Mouse (Mus musculus): ENCODE measurements around the gene Lrrc49.

The Lrrc49 gene

DNA sequence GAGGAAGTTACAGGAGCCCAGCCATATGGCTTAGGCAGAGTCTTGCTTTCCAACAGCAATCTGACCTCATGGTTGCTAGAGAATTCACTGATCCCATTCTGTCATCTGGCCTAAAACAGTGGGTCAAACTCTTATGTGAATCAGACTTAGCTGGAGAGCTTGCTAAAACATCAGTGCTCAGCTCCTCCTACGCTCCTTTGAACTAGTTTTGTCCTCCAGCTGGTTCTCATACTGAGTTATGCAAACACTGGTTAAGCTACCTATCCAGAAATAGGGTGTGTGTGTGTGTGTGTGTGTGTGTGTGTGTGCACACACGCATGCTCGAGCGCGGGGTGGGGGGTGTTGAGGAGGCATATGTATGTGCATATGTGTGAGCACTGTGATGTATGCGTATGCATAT lies 15.4 kb downstream of the Lrrc49 start:
- DNase-seq, result no peak

DNA sequence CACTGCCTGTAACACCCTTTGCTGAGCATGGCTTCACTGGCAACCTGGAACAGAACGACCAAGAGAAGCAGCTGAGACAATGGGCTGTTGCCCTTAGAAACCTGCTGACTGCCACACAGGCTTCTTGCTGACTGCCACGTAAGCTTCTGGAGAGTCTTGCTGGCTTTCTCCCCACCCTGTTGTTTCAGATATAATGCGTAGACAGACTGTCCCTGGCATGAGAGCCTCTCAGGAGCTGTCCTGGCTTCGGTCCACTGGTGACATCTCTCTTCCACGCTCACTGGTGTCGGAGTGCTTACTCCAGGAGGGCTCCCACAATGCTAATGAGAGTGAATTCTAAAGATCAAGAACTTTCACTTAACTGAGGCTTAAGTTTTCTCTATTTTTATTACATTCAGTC lies 19.1 kb downstream of the Lrrc49 start:
- no peak for DNase-seq

DNA sequence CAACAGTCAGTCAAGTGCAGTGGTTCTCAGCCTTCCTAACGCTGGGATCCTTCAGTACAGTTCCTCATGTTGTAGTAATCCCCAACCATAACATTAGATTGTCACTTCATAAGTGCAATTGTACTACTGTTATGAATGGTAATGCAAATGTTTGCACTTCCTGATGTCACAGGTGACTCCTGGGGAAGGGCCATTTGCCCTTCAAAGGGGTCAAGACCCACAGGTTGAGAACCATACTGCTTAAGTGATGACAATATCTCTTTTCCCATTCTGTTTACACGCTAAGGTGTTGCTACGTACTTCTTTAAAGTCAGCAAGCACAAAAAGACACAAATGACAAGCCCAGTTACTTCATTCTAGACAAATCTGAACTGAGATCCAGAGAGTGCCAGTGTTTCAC lies 22.4 kb downstream of the Lrrc49 start:
- DNase-seq, result no peak

DNA sequence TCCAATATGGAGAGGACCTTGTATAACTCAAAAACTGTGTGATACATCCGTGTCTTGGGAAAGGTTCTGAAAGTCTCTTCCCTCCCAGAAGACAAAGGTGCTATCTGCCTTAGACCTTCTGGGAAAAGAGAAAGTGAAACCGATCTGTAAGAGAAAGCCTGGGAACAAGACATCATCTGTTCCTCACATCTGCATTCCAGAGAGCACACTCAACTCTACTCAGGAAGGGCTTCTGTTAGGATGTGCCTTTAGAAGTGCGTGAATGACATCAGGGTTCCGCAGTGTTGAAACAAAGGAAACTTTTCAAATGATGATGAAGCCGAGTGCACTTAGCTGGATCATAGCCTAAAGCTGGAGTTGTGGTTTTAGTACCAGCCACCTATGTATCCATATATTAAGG lies 23.1 kb downstream of the Lrrc49 start:
- DNase-seq, result no peak

DNA sequence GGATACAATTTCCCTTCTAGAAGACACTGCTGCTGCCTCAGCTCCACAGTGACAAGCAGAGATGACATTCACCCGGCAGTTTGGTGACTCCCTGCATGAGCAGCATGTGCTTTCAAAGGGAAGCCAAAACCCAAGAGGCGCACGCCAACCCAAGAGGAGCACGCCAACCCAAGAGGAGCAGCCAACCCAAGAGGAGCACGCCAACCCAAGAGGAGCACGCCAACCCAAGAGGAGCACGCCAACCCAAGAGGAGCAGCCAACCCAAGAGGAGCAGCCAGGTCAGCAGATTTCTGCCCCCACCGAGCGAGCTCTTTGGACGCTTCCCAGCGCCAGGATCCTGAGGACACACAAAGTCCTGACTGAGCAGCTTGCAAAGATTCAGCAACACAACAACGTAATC lies 23.6 kb downstream of the Lrrc49 start:
- no peak for DNase-seq

DNA sequence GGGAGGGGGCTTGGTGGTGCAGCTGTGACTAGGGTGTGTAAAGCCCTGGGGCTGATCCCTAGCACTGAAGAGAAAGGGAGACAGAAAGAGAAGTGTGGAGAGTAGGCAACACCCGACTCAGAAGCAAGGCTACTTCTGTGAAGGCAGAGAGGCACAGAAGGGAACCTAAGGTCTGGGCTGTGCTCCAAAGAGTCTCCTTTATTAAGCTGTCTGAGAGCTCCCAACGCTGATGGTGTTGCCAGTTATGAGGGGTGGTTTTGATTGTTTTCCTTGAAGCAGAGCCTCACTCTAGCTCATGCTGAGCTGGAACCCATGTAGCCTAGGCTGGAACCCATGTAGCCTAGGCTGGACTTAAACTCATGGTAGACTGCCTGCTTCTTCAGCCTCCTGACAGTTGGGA lies 25.0 kb downstream of the Lrrc49 start:
- DNase-seq, result no peak

DNA sequence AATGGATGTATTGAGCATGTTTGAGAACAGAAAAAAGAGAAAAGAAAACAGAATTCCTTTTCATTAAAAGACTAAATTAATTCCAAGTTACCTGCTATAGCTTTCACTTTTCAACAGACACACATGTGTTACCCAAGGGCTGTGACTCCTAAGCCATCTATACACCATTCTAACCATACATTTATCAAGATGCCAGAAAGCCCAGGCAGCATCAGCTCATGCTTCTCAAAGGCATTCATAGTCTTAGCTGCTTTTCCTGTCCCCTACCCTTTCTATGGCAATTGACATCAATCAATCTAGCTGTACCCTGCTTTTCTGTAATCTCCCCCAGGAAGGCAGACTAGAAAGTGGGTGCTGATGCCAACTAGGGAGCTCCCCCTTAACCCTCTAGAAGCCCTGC lies 34.4 kb downstream of the Lrrc49 start:
- no peak for DNase-seq

DNA sequence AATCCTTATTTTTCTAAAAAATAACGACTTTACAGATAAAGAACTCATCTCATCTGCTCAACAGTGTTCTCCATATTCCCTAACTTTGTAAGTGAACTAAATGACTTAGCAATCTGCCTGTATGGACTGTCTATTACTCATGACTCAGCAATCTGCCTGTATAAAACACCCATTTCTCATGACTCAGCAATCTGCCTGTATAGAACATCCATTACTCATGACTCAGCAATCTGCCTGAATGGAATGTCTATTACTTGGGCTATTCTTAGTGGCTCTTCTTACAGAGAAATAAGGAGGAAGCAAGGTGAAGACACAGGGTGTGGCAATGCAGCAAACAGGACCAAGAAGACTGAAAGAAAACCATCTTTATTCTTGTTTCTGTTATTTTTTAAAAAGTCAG lies 34.8 kb downstream of the Lrrc49 start:
- no peak for DNase-seq

DNA sequence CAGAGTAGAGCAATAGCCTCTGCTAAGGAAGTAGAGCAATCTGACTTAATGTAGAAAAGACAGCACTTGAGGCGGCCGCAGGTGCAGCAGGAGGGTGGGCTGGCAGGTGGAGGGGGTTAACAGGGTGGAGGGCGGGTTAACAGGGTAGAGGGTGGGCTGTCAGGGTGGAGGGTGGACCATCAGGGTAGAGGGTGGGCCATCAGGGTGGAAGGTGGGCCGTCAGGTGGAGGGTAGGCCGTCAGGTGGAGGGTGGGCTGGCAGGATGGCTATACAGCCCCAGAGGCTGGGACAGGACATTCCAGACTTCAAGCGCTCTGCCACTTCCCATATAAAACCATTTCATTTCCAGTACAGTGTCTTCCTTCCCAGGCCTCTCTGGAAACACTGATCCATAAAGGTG lies 37.7 kb downstream of the Lrrc49 start:
- DNase-seq, result no peak

DNA sequence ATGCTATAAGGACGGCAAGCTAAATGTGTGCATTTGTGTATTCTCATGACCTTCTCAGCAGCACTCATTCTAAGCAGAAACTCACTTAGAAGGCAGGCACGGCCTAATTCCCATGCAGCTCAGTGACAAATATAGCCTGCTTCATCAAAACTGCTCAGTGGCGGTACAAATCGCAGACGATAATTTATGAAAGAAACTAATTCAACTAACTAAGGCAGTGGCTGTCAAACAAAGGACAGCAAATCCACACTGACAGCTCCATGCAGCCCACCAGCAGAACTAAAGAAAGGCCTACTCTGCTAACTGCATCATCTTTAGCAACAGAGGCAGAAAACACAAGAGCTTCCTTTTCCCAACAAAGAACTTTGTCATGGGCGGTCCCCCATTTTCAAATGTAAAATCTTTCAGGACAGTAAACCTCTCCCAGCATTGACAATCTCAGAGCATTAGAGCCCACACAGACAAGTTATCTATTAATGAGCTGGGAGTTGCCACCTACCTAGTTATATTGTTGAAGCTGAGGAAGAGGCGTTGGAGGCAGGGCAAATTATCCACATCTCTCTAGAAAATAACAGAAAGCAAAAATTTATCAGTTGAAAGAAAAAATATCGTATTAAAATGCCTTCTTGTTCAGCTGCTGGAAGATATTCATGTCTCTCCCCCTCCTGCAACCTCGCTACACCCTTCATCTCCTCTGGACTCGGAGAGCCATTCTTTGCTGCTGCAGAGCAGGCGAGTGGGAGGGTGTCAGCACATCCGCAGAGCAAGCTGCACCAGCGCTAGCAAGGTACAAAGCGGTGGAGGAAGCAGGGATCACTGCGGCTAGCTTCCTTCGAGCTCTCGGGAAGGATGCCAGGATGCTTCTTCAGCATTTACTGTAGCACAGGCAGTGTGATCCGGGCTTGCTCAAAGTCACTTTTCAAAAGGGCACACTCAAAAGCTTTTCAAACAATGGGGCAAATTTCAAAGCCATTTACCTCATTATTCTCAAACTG lies 38.7 kb downstream of the Lrrc49 start:
- DNase-seq, result no peak

DNA sequence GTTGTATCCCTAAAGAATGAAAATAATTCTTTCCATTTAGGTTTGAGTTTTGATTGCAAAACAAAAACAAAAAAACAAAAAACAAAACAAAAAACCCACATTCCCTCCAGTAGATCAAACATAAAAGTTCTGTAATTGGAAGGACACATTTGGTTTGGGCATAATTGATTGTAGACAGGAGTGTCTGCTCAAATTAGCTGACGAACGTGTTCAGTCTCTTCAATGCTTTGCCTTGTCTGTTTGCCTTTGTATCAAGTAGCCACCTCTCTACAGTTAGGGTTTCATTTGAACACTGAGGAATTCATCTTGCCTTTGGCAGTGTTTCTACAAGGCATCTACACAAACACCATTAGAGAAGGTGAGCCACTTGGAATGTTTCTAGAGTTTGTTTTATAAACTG lies 54.4 kb downstream of the Lrrc49 start:
- DNase-seq, result no peak

DNA sequence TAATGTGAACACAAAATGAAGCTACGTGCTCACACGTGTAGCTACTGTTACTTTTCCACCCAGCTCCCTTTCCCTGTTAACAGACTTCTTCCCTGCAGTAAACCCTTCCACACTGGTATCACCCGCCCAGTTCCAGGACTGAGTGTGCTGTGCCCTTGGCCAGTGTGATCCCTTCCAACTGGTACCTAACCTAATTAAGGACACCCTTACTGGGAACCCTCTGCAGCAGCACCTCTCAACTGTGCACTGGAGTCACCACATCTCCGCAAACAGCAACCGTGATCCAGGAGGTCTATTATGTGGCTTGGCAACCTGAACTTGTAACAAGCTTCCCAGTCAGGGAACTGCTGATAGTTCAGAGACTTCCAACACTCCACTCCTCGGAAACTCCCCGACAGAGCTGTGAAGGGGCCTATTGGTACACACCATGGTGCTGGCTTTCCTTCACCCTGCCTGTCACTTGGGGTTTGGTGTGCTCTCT lies 61.6 kb downstream of the Lrrc49 start:
- DNase-seq, result no peak

DNA sequence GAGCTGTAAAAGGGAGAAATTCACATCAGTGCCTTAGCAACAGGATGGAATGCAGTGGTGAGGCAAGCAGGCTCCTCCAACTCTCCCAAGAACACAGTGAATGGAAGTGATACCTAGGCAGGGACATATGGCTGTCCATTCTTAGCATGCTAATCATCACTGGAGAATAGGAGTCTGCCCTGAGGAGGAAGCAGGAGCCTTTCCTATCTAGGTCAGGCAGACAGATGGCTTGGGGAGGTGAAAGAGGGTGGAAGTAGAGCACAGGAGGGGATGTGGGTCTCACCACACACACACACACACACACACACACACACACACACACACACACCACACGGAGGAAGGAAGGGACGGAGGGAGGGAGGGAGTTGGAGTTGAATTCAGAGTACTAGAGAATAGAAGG lies 62.1 kb downstream of the Lrrc49 start:
- no peak for DNase-seq

DNA sequence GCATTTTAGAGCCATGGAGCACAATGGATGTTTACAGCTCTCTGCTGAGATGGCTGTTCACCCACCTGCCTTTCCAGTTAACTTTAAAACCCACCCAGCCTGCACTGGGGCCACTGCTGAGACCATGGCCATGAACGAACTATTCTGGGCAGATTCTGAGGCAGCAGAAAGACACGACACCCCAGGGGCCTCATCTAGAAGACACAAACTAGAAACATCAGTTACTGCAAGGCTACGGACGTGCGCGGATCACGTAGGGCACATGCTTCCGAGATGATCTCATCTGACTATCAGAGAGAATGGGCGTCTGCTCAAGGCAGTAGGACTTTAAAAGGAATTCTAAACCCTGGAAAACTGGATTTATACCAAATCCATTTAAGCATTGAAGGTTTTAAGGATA lies 71.0 kb downstream of the Lrrc49 start:
- DNase-seq, result no peak

DNA sequence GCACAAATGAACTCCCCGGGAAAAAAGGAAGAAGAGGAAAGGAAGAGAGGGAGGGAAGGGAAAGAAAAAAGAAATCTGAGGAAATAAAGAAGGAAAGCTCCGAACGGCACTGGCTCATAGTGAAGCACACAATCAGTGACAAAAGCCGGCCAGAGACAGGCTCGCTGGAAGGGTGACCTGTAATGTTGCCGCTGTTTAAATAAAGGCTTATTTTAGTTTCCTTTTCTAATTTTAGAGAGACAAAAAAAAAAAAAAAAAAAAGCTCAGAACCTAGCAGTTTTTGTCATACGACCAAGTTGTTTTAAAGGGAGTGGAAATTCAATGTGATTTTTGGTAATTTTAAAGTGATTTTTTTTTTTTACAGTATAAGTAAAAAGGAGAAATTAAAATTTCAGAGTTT lies 71.6 kb downstream of the Lrrc49 start:
- no peak for DNase-seq

DNA sequence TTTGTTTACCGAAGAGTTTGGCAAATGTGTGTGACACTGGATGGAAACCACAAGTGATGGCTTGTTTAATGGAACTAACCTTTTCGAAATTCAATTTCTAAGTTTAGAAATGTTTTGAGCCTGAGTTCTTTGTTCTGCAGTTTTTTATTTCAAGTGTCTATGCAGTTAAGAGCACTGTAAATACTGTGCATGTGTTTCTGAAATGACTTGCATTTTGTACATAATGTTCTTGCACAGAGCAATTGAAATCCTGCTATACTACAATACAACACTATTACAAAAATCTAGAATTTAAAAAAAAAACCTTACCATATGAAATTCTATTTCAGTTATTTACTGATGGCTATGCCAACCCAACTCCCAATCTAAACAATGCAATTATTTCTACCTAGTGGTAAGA lies 75.7 kb downstream of the Lrrc49 start:
- no peak for DNase-seq

DNA sequence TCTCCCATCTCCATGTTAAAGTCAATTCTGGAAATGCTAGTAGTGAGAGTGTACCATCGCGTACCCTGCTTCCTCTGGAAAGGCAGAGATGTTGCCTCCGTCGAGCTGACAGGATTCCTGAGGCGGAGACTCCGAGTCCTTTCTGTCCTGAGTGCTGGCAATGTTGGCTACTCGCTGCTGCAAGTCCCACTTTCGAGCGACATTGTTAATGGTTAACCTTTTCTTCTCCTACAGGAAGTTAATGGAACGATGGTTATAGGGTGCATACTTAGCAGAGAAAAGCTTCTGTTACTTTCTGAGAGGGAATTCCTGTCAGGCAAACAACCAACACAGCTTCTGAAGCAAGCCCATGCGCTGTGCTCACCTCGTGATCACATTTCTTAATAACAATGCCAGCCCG lies 77.8 kb downstream of the Lrrc49 start:
- no peak for DNase-seq

DNA sequence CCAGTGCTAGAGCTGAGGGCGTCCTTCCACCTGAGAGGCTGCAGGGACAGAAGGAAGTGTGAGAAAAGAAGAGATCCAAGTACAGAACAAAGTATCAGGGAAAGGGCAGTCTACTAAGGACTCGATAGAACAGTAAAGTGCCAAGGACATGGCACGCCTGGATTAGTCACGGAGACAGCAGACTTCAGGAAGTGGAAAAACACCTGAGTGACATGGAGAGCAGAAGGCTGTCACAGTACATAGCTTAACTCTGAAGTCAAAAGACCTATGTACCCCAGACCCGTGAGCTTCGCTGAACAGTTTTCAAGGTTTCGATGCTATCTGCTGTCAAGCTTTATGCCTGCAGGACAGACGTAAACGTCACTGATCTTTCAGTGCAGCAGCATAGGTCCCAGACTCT lies 79.1 kb downstream of the Lrrc49 start:
- DNase-seq, result no peak

DNA sequence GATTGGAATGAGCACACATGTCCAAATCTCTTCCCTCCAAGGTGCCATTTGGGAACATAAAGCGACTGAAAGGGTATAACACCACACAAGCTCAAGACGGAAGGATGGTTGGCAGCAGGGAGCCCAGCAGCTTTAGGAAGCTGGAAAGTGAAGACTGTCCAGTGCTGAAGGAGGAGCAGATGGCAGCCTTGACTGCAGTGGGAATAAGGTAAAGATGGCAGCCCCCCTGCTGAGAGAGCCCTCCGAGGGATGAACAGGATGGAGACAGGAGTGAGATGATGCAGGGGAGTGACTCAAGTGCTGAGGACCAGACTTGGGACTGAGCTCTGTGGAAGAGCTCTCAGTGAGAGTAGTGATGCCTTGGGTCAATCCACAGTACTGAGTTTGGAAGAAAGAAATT lies 79.9 kb downstream of the Lrrc49 start:
- no peak for DNase-seq

DNA sequence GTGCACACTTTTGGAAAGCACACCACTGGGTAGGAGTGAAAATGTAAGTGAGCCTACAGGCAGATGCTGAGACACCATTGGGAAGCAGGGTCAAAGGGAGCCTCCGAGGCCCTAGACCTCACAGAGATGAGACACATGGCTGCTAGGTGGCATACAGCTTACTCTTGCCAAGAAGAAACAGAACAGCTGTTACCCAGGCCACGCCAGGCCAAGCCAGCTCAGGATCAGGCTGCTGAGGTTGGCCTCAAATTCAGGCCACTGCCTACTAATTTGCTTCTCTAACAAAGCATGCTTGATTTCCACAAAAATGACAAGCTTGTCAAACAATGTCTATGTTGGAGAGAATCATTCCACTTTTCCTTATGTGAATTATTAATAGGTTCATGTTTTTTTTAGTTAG lies 83.0 kb downstream of the Lrrc49 start:
- DNase-seq, result no peak

DNA sequence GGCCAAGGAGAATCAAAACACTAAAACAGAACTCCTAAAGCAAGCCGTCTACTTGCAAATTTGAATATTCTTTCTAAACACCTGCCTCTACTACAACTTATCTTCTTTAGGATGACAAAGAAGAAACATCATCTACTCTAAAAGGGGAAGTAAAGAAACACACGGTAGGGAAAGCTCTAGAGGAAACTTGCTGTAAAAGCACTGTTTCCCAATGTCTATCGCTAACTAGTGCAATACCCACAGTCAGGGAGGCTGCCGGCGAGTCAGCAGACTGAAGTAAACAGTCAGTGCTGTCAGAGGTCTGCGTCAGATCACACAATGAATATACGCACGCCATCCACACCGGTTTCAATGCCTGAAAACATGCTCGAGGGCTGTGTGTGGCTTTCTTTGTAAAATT lies 86.0 kb downstream of the Lrrc49 start:
- DNase-seq, result no peak

DNA sequence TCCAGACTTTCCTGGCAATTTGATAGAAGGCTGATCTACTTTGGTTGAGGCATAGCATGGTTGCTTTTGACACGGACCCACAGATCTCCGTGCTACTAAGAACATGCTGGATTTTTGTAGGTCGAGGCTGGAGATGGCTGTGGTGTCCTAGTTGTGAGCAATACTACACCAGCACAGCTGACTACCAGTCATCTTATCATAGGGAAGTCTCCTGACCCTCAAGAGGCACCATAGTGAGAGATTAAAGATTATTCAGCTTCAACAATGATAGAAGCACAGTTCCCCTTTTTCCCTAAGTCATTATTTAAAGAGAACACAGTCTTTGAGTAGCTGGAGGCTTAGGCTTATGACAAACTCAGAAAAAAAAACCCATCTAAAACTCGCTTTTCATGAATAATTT lies 87.7 kb downstream of the Lrrc49 start:
- no peak for DNase-seq

DNA sequence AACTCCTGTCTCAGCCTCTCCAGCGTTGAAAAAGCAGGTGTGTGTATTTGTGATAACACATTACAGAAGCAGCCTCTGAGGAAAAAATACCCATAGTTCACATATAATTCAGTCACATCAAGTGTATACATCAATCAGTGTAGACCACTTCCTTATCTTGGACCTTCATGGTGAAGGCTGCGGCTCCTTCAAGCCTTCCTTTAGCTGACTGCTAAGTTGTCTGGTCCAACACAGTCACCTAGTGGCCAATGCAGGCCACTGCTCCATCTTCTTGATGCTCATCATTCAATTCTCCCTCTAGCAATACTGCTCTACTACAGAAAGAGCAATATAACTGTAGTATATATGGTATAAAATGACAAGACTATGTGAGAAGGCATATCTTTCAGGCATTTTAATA lies 88.5 kb downstream of the Lrrc49 start:
- DNase-seq, result no peak

DNA sequence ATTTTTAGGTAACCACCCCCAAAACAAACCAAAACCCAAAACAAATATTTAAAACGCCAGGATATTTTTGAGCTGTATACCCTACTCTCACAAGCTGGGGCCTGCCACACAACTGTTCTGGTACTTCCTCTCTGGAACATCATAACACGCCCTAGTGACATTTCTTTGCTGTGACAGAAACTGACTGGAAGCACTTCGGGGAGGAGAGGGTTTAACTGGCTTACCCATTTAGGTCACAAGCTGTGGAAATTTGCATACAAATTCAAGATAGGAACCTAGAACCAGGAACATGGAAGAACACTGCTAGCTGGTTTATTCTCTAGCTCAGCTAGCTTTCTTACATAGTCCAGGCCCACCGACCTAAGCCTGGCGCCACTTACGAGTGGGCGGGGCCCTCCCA lies 92.6 kb downstream of the Lrrc49 start:
- DNase-seq, result no peak

DNA sequence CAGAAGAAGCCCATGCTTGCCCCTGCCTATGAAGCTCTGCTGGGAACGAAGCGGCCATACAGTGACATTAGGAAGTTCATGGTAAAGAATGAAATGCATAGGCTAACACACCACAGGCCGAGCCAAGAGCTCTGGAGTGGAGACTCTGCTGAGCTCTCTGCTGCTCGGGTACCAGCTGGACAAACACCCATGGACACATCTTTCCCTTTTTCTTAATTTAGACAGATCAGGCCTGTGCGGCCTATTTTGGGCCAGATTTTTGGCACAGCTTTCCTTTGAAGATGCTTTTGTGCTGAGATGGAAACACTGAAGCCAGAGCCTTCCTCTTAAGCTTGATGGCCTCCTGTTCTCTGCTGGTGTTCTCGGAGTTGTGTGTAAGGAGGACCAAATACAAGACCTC lies 95.0 kb downstream of the Lrrc49 start:
- DNase-seq, result no peak
